Comparison of ENCODE assay signal across 30 mouse cellular contexts in genomic region chr14:77266805-77267771, GRCm38 (mm10).
DNase-seq lines count a peak whose midpoint lies in the region; ATAC-seq and TF ChIP-seq lines count a peak whose summit lies in the region.
"Had no signal": no experiment of that assay in that cellular context is flagged by ENCODE, and none has a peak within 500 bp of the region (broad histone marks: within the 10 kb centered on the region; RNA-seq: fewer than 3 reads in every experiment).

No protein-coding gene starts in this region.

- H3K9me3 ChIP-seq in forebrain, postnatal 0 days (ENCODE audit: low read length), result no peaks in the 10 kb centered on the region
- no peaks in the 10 kb centered on the region for H3K9me3 ChIP-seq in forebrain, embryonic 12.5 days
- H3K9me3 ChIP-seq in midbrain, embryonic 11.5 days (ENCODE audit: control insufficient read depth, low read length), result no peaks in the 10 kb centered on the region
- H3K9me3 ChIP-seq in midbrain, postnatal 0 days (ENCODE audit: low read length), result no peaks in the 10 kb centered on the region
- H3K9me3 ChIP-seq: embryonic facial prominence, embryonic 13.5 days; heart, embryonic 12.5 days; hindbrain, embryonic 15.5 days; kidney, embryonic 15.5 days; liver, embryonic 12.5 days; neural tube, embryonic 13.5 days had no signal

- H3K9ac ChIP-seq in forebrain, postnatal 0 days, result no peak overlapping the region
- no peak overlapping the region for H3K9ac ChIP-seq in forebrain, embryonic 12.5 days
- no peak overlapping the region for H3K9ac ChIP-seq in midbrain, embryonic 11.5 days (ENCODE audit: low read length)
- no peak overlapping the region for H3K9ac ChIP-seq in midbrain, postnatal 0 days (replicated peaks; ENCODE audit: low read length, poor library complexity, severe bottlenecking)
- H3K9ac ChIP-seq: embryonic facial prominence, embryonic 13.5 days; heart, embryonic 12.5 days; hindbrain, embryonic 15.5 days; kidney, embryonic 15.5 days; liver, embryonic 12.5 days; liver, postnatal 0 days; neural tube, embryonic 13.5 days had no signal

- peaks cover 7% of the 10 kb centered on the region; the same call in 1 of the 2 replicates for H3K36me3 ChIP-seq in forebrain, postnatal 0 days (ENCODE audit: insufficient read depth)
- H3K36me3 ChIP-seq in forebrain, embryonic 12.5 days (replicated peaks), result no peaks in the 10 kb centered on the region
- H3K36me3 ChIP-seq in midbrain, embryonic 11.5 days (ENCODE audit: control insufficient read depth, insufficient read depth, low read length), result no peaks in the 10 kb centered on the region
- H3K36me3 ChIP-seq in midbrain, postnatal 0 days (ENCODE audit: insufficient read depth, low read length), result no peaks in the 10 kb centered on the region
- H3K36me3 ChIP-seq: embryonic facial prominence, embryonic 13.5 days; heart, embryonic 12.5 days; hindbrain, embryonic 15.5 days; kidney, embryonic 15.5 days; liver, embryonic 12.5 days; neural tube, embryonic 13.5 days had no signal

- TF ChIP-seq CTCF in forebrain, postnatal 0 days (IDR thresholded peaks at IDR 0.05; ENCODE audit: low read depth), result no peak
- no peak for TF ChIP-seq CTCF in midbrain, postnatal 0 days (IDR thresholded peaks at IDR 0.05)

- H3K27me3 ChIP-seq in forebrain, postnatal 0 days (ENCODE audit: insufficient read depth, low read length), result no peaks in the 10 kb centered on the region
- H3K27me3 ChIP-seq in forebrain, embryonic 12.5 days, result no peaks in the 10 kb centered on the region
- H3K27me3 ChIP-seq in midbrain, embryonic 11.5 days (ENCODE audit: control insufficient read depth, insufficient read depth, low read length), result no peaks in the 10 kb centered on the region
- no peaks in the 10 kb centered on the region for H3K27me3 ChIP-seq in midbrain, postnatal 0 days (ENCODE audit: insufficient read depth, low read length)
- H3K27me3 ChIP-seq: embryonic facial prominence, embryonic 13.5 days; heart, embryonic 12.5 days; hindbrain, embryonic 15.5 days; kidney, embryonic 15.5 days; liver, embryonic 12.5 days; neural tube, embryonic 13.5 days had no signal

- H3K4me3 ChIP-seq in forebrain, postnatal 0 days (ENCODE audit: low read depth, low read length), result no peak overlapping the region
- H3K4me3 ChIP-seq in forebrain, embryonic 12.5 days (replicated peaks), result no peak overlapping the region
- no peak overlapping the region for H3K4me3 ChIP-seq in midbrain, embryonic 11.5 days (ENCODE audit: low read depth, low read length)
- no peak overlapping the region for H3K4me3 ChIP-seq in midbrain, postnatal 0 days (ENCODE audit: low read depth, low read length)
- H3K4me3 ChIP-seq: embryonic facial prominence, embryonic 13.5 days; heart, embryonic 12.5 days; hindbrain, embryonic 15.5 days; kidney, embryonic 15.5 days; layer of hippocampus, adult 2 months; left cerebral cortex, adult 2 months; liver, embryonic 12.5 days; neural tube, embryonic 13.5 days had no signal

- H3K27ac ChIP-seq in forebrain, postnatal 0 days (ENCODE audit: low read depth, low read length), result no peak overlapping the region
- no peak overlapping the region for H3K27ac ChIP-seq in forebrain, embryonic 12.5 days
- no peak overlapping the region for H3K27ac ChIP-seq in midbrain, embryonic 11.5 days (ENCODE audit: low read depth, low read length)
- no peak overlapping the region for H3K27ac ChIP-seq in midbrain, postnatal 0 days (ENCODE audit: low read depth, low read length)
- H3K27ac ChIP-seq: embryonic facial prominence, embryonic 13.5 days; hindbrain, embryonic 15.5 days; kidney, embryonic 15.5 days; layer of hippocampus, adult 2 months; left cerebral cortex, adult 2 months; liver, embryonic 12.5 days; neural tube, embryonic 13.5 days had no signal

- H3K4me1 ChIP-seq in forebrain, postnatal 0 days (ENCODE audit: insufficient read depth), result peaks cover 3% of the 10 kb centered on the region; the same call in 1 of the 2 replicates
- H3K4me1 ChIP-seq in forebrain, embryonic 12.5 days, result peaks cover 26% of the 10 kb centered on the region
- peaks cover 11% of the 10 kb centered on the region; the same call in 1 of the 2 replicates for H3K4me1 ChIP-seq in midbrain, embryonic 11.5 days (ENCODE audit: control insufficient read depth, insufficient read depth, low read length)
- H3K4me1 ChIP-seq in midbrain, postnatal 0 days (ENCODE audit: insufficient read depth, low read length), result peaks cover 5% of the 10 kb centered on the region; the same call in 1 of the 2 replicates
- H3K4me1 ChIP-seq: heart, embryonic 12.5 days; liver, embryonic 12.5 days had no signal

- DNase-seq in forebrain, postnatal 0 days, result no peak
- peak; percentile 29 for DNase-seq in brain, adult 2 months (ENCODE audit: low read depth, low spot score)
- DNase-seq in midbrain, embryonic 11.5 days (ENCODE audit: low spot score, missing footprints), result peak; percentile 86
- no peak for DNase-seq in midbrain, postnatal 0 days (ENCODE audit: low spot score)
- DNase-seq in ovary, postnatal 14 days (ENCODE audit: low spot score), result no peak
- DNase-seq: adrenal gland, postnatal 10 days; cerebellum, adult 18-20 months; cerebellum, postnatal 10 days; gastrocnemius, postnatal 14 days; heart, adult 18-20 months; heart, postnatal 4 days; kidney, adult 11 months; kidney, postnatal 36 days; left cerebral cortex, postnatal 4 days; liver, postnatal 0 days; lung, postnatal 36 days; thymus, postnatal 4 days had no signal

- 55% methylated on average over 17 of the region's 17 CpGs for WGBS in forebrain, postnatal 0 days
- 53% methylated on average over 17 of the region's 17 CpGs for WGBS in forebrain, embryonic 12.5 days
- 56% methylated on average over 17 of the region's 17 CpGs for WGBS in midbrain, embryonic 11.5 days
- 37% methylated on average over 17 of the region's 17 CpGs for WGBS in midbrain, postnatal 0 days

- ATAC-seq in forebrain, postnatal 0 days, result peak; percentile 25
- no peak for ATAC-seq in forebrain, embryonic 12.5 days (ENCODE audit: low FRiP score)
- ATAC-seq in midbrain, embryonic 11.5 days (ENCODE audit: low FRiP score), result no peak
- ATAC-seq in midbrain, postnatal 0 days (ENCODE audit: low FRiP score), result peak; percentile 53; the same call in 1 of the 2 replicates
- ATAC-seq in granulocyte monocyte progenitor cell, adult 5-6 weeks (replicated peaks; ENCODE audit: poor library complexity, severe bottlenecking), result no peak
- ATAC-seq: activated CD4-positive, CD25-positive, alpha-beta regulatory T cell, adult 4 months; CD4-positive, CD25-positive, alpha-beta regulatory T cell, adult 4 months; inflammation-experienced regulatory T-cells, adult 6 months; liver, embryonic 12.5 days; liver, postnatal 0 days had no signal

- H3K4me2 ChIP-seq in forebrain, postnatal 0 days (ENCODE audit: low read depth), result no peak overlapping the region
- H3K4me2 ChIP-seq in forebrain, embryonic 12.5 days, result no peak overlapping the region
- no peak overlapping the region for H3K4me2 ChIP-seq in midbrain, embryonic 11.5 days
- H3K4me2 ChIP-seq in midbrain, postnatal 0 days (ENCODE audit: low read depth, low read length, poor library complexity, severe bottlenecking), result peak overlapping the region; percentile 35
- H3K4me2 ChIP-seq: embryonic facial prominence, embryonic 13.5 days; heart, embryonic 12.5 days; hindbrain, embryonic 15.5 days; kidney, embryonic 15.5 days; liver, embryonic 12.5 days; neural tube, embryonic 13.5 days had no signal

Comparison
In these comparisons a context has a peak if more than half of its experiments do, and no peak if none do; other contexts are left out.
1. ATAC-seq: peak in forebrain, postnatal 0 days (single experiment) and midbrain, postnatal 0 days (single experiment); none in forebrain, embryonic 12.5 days (single experiment), midbrain, embryonic 11.5 days (single experiment) and granulocyte monocyte progenitor cell, adult 5-6 weeks (single experiment).
2. DNase-seq: peak in brain, adult 2 months (single experiment) and midbrain, embryonic 11.5 days (single experiment); none in forebrain, postnatal 0 days (single experiment), midbrain, postnatal 0 days (single experiment) and ovary, postnatal 14 days (single experiment).